Mouse (Mus musculus) thymus, postnatal 25 days (tissue): ENCODE measurements around the gene Map2k3.
"Not testable (repeated sequence)": the region's sequence is repeated elsewhere in the genome, so short reads cannot be mapped to it uniquely, and the experiment has no call there.

Experiments used
- DNase-seq: peaks from one replicate; pipeline ENCODE4 v3.0.0; 2022

The Map2k3 gene

GRCm38 (mm10) chr11:60931869-60932481 lies at the start of gene Map2k3:
Map2k3 (plus strand) TSS chr11:60932033.
- peak; percentile 93 for DNase-seq

- DNase-seq: no peak
Measured at GRCm38 (mm10) chr11:60882386-60882785, 49.4 kb upstream of the Map2k3 start.

- DNase-seq: not testable (repeated sequence)
Measured at GRCm38 (mm10) chr11:60886986-60887385, 44.8 kb upstream of the Map2k3 start.

GRCm38 (mm10) chr11:60889861-60890260 lies 42.0 kb upstream of the Map2k3 start:
- DNase-seq: no peak

- DNase-seq: no peak
Measured at GRCm38 (mm10) chr11:60890286-60890685, 41.5 kb upstream of the Map2k3 start.

GRCm38 (mm10) chr11:60890744-60891143 lies 41.1 kb upstream of the Map2k3 start:
- no peak for DNase-seq

- DNase-seq: no peak
Measured at GRCm38 (mm10) chr11:60895915-60896314, 35.9 kb upstream of the Map2k3 start.

- no peak for DNase-seq
Measured at GRCm38 (mm10) chr11:60902001-60902400, 29.8 kb upstream of the Map2k3 start.

- DNase-seq: no peak
Measured at GRCm38 (mm10) chr11:60902486-60902885, 29.3 kb upstream of the Map2k3 start.

- no peak for DNase-seq
Measured at GRCm38 (mm10) chr11:60903661-60904061, 28.2 kb upstream of the Map2k3 start.

- DNase-seq: no peak
Measured at GRCm38 (mm10) chr11:60905407-60906120, 26.3 kb upstream of the Map2k3 start.

GRCm38 (mm10) chr11:60906449-60906848 lies 25.4 kb upstream of the Map2k3 start:
- DNase-seq: no peak

GRCm38 (mm10) chr11:60908073-60908472 lies 23.8 kb upstream of the Map2k3 start:
- no peak for DNase-seq

- DNase-seq: no peak
Measured at GRCm38 (mm10) chr11:60909626-60910025, 22.2 kb upstream of the Map2k3 start.

- no peak for DNase-seq
Measured at GRCm38 (mm10) chr11:60912525-60912973, 19.3 kb upstream of the Map2k3 start.

GRCm38 (mm10) chr11:60913301-60914196 lies 18.3 kb upstream of the Map2k3 start:
- DNase-seq: peak; percentile 90

- no peak for DNase-seq
Measured at GRCm38 (mm10) chr11:60914491-60914890, 17.3 kb upstream of the Map2k3 start, which contains the start of gene Natd1. Natd1 (minus strand) TSS chr11:60914750.

GRCm38 (mm10) chr11:60915201-60915600 lies 16.6 kb upstream of the Map2k3 start:
- DNase-seq: no peak

GRCm38 (mm10) chr11:60920021-60920420 lies 11.8 kb upstream of the Map2k3 start:
- DNase-seq: no peak

- DNase-seq: no peak
Measured at GRCm38 (mm10) chr11:60922195-60922594, 9.6 kb upstream of the Map2k3 start.

GRCm38 (mm10) chr11:60922964-60923363 lies 8.9 kb upstream of the Map2k3 start:
- no peak for DNase-seq

- DNase-seq: no peak
Measured at GRCm38 (mm10) chr11:60924498-60924897, 7.3 kb upstream of the Map2k3 start.

- DNase-seq: no peak
Measured at GRCm38 (mm10) chr11:60924981-60925380, 6.9 kb upstream of the Map2k3 start.
